Mouse (Mus musculus) heart, postnatal 0 days (tissue): ENCODE data around the gene Mdga1.

Experiments used
- CTCF ChIP-seq: IDR thresholded peaks from 2 replicates; pipeline ENCODE4 v1.5.1; 2016; ENCODE audit warnings: antibody characterized with exemption, control low read depth, low read depth
- EP300 ChIP-seq: IDR thresholded peaks from 2 replicates; pipeline ENCODE4 v1.6.1; 2016; ENCODE audit warnings: antibody characterized with exemption, low read depth

DNA sequence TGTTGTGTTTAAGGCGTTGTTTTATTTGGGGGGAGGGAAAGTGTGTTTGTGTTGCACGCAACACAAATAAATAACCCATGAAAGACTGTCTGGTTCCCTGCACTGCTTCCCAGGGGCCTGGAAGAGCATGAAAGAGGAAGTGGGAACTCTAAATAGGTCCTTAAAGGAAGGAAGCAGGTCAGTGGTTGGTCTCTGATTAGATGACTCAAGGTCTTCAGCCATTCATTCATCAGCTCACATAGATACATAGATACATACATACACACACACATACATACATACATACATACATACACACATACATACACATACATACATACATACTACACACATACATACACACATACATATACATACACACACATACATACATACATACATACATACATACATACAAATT is 21.0 kb upstream of the Mdga1 start:
- TF ChIP-seq CTCF: no peak
- no peak for TF ChIP-seq EP300
